Mouse (Mus musculus): Measurements from ENCODE around the gene Aldh4a1.

DNA sequence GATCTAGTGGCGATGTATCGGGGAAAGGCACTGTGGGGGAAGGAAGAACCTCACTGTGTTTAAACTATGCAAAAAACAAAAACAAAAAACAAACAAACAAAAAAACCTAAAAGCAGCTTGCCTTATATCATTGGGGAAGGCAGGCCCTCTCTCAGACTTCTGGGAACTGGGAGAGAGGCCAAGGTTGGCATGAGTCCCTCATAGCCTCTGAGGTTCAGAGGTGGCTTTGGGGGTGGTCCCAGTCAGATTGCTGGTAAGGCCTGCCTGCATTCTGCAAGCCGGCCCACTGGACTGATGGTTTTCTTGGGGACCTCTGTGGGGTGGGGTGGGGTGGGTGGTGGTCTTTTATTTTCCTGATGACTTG is 5.7 kb upstream of the Aldh4a1 start:
- TF ChIP-seq MAFK (IDR thresholded peaks at IDR 0.05; ENCODE audit: insufficient read depth, low read depth, low read length) (no peak), CHD2 (IDR thresholded peaks at IDR 0.05; ENCODE audit: low read depth, low read length) (no peak)
